Mouse (Mus musculus): Measurements from ENCODE around the gene Raver1. TPM values are rescaled to one million over a fixed set of nuclear protein-coding genes. Genes with fewer than 3 reads are reported as not detected.

Raver1 gene
- polyA plus RNA-seq, 1 experiment from 2014 or later, result 103 TPM

DNA sequence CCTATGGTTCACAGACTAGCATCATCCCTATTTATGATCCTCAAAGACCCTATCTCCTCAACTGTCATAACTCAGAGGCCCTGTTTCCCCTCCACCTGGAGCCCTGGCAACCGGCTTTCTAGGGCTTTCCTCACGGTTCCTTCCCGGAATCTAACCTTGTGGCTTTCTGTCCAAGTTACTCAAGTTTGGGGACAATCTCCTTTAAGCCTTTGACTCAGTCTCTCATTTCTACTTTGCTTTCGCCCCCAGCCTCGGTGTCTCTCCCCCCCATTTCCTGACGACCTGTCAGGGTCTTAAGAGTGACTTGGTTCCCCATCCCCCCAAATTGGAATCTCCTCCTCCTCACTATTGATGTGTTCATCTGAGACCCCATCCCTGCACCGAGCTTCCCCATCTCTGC, 59.3 kb downstream of the Raver1 start:
- Histone ChIP-seq H3K4me1 (replicated peaks) (peaks cover 82% of the 10 kb centered on the region), H3K36me3 (no peaks in the 10 kb centered on the region), H3K4me3 (peak overlapping the region; percentile 55), H3K27ac (no peak overlapping the region), H3K27me3 (ENCODE audit: insufficient read depth, poor library complexity, severe bottlenecking) (peaks cover 100% of the 10 kb centered on the region), H3K9me3 (no peaks in the 10 kb centered on the region)
- DNase-seq (ENCODE audit: low spot score), result peak; percentile 12
- WGBS, result 2% methylated on average over 7 of the region's 7 CpGs

DNA sequence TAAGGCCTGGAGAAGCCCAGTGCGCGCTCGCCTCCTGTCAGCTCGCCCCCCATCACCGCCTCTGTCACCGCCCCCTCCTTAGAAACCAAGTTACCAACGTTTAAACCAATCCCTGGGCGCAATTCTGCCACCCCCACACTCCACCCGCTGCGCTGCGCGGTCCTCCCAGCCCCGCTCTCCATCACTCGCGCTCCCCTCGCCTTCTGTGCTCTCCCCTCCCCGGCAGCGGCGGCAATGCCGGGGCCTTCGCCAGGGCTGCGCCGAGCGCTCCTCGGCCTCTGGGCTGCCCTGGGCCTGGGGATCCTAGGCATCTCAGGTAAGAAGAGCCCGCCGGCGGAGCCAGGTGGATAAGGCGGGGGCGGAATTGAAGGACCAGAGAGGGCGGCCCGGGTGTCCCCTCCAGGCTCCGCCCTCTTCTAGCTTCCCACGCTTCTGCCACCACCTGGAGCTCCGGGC, 59.9 kb downstream of the Raver1 start, which contains the start of gene Icam5:
Icam5 (plus strand) TSS at position 178 of the 456 bp plus-strand sequence.
- peaks cover 100% of the 10 kb centered on the region for H3K27me3 ChIP-seq (ENCODE audit: insufficient read depth, poor library complexity, severe bottlenecking)
- H3K4me3 ChIP-seq, result peak within 1 kb of the TSS; percentile 55
- H3K27ac ChIP-seq, result no peak within 1 kb of the TSS
- H3K4me1 ChIP-seq (replicated peaks), result peaks cover 77% of the 10 kb centered on the region
- no peak for DNase-seq (ENCODE audit: low spot score)
- H3K9me3 ChIP-seq, result no peaks in the 10 kb centered on the region
- WGBS, result 2% methylated on average over 34 of the region's 35 CpGs
- no peaks in the 10 kb centered on the region for H3K36me3 ChIP-seq

DNA sequence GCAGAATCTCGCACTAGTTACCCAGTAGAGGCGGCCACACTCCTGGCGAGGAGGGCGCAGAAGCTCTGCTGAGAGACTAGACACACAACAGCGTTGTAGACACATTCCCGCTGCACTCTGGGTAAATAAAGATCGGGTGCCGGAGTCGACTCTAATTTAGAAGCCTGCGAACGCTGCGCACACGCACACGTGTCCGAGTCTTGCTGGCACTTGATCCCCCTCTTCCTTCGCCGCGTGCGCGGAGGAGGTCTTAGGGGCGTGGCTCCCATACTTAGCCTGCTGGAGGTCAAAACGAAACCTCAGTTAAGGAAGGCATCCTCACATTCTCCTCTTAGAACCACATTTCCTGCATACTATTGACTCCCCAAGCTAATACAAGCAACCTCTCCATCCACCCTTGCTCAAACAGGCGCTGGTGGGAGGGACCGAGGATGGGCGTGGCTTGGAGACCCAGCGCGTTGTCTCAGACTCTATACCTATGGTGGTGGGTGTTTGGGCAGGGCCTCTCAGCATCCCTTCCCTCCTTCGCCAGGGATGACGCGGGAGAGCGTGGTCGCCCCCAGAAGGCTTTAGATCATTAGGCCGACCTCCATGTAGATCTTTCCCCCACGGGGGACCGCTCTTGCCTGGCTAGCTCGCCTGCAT, 60.4 kb downstream of the Raver1 start:
- DNase-seq (ENCODE audit: low spot score), result peak; percentile 65
- Histone ChIP-seq H3K4me3 (peak overlapping the region; percentile 55), H3K27ac (no peak overlapping the region), H3K36me3 (no peaks in the 10 kb centered on the region), H3K4me1 (replicated peaks) (peaks cover 75% of the 10 kb centered on the region), H3K27me3 (ENCODE audit: insufficient read depth, poor library complexity, severe bottlenecking) (peaks cover 100% of the 10 kb centered on the region), H3K9me3 (no peaks in the 10 kb centered on the region)
- under 1% methylated on average over 36 of the region's 36 CpGs for WGBS

DNA sequence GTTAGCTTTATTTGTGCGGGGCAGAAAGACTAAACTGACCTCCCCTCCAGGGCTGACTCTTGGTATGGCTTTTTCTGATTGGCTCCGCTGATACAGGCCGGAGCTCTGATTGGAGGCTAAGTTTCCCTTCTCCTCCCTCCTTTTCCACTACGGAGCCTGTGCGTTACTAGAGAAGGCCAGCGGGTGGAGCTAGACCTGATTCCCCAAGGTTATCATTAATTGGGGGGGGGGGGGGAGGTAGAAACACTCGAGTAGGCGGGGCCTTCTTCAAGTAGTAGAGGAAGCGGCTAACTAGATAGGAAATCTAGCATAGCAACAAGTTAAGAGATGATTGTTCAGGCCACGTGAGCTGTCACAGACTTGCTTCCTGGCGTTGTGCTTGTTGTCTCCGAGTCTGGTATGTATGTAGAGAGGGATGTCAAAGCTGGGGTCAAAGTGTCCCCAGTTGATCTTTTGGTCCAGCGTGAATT, 61.0 kb downstream of the Raver1 start:
- Histone ChIP-seq H3K9me3 (no peaks in the 10 kb centered on the region), H3K36me3 (no peaks in the 10 kb centered on the region), H3K27ac (no peak overlapping the region), H3K4me3 (peak overlapping the region; percentile 55), H3K27me3 (ENCODE audit: insufficient read depth, poor library complexity, severe bottlenecking) (peaks cover 100% of the 10 kb centered on the region), H3K4me1 (replicated peaks) (peaks cover 70% of the 10 kb centered on the region)
- DNase-seq (ENCODE audit: low spot score), result peak; percentile 83
- under 1% methylated on average over 13 of the region's 13 CpGs for WGBS

DNA sequence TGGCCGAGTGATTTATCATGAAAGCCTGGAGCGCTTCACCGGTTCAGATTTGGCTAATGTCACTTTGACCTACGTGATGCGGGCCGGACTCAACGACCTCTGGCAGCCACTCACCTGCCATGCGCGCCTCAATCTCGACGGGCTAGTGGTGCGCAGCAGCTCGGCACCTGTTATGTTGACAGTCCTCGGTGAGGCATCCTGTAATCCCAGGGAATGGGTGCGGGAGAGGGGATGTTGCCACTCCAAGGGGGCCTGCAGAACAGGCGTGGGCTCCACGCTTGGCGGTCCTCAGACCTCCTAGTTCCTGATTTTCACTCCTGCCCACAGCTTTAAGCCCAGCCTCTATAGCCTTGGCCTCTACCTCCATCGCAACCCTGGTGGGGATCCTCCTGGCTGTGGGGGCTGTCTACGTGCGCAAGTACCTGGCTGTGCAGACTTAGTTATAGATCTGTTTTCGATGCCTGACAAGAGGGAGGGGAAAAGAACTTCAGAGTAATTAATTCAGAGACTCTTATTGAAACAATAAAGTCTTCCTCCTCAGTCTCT, 61.7 kb downstream of the Raver1 start:
- DNase-seq (ENCODE audit: low spot score), result no peak
- peak overlapping the region; percentile 55 for H3K4me3 ChIP-seq
- no peak overlapping the region; the same call in 1 of the 2 replicates for H3K27ac ChIP-seq
- H3K4me1 ChIP-seq (replicated peaks), result peaks cover 64% of the 10 kb centered on the region
- no peaks in the 10 kb centered on the region for H3K9me3 ChIP-seq
- H3K27me3 ChIP-seq (ENCODE audit: insufficient read depth, poor library complexity, severe bottlenecking), result peaks cover 100% of the 10 kb centered on the region
- WGBS, result 20% methylated on average over 22 of the region's 22 CpGs
- no peaks in the 10 kb centered on the region for H3K36me3 ChIP-seq

DNA sequence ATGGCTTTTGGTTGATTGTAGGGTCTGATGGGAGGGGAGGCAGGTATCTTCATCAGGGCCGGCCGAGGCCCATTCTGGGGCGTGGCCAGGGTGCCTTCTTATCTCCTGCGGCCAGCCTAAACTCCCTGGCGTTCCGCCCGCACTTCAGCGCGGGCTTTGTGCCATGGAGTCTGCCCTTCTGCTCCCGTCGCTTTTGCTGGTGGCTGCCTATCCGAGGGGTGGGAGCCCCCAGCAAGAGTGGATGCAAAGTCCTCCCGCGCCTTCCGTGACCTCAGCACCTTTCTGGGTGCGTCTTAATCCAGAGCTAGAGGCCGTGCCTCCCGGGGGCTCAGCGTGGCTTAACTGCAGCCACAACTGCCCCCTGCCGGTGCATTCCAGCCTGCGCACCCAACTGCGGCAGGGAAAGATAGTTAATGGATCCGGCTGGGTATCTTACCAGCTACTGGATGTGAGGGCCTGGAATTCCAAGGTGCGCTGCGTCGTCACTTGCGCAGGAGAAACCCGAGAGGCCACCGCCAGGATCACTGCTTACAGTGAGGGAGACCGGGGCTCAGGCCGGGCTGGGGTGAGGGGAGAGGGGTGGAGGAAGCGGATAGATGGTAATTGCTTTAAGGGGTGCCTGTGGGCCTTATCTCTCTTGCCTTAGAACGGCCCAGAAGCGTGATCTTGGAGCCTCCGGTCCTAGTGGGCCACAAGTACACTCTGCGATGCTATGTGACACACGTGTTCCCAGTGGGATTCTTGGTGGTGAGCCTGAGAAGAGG, 62.3 kb downstream of the Raver1 start, which contains the start of gene Icam4:
Icam4 (plus strand) TSS at position 83 of the 764 bp plus-strand sequence.
- Histone ChIP-seq H3K27ac (peak within 1 kb of the TSS; percentile 75), H3K27me3 (ENCODE audit: insufficient read depth, poor library complexity, severe bottlenecking) (peaks cover 95% of the 10 kb centered on the region), H3K36me3 (no peaks in the 10 kb centered on the region), H3K4me1 (replicated peaks) (peaks cover 58% of the 10 kb centered on the region), H3K9me3 (no peaks in the 10 kb centered on the region), H3K4me3 (peak within 1 kb of the TSS; percentile 55)
- WGBS, result 2% methylated on average over 37 of the region's 37 CpGs
- DNase-seq (ENCODE audit: low spot score), result peak; percentile 83

DNA sequence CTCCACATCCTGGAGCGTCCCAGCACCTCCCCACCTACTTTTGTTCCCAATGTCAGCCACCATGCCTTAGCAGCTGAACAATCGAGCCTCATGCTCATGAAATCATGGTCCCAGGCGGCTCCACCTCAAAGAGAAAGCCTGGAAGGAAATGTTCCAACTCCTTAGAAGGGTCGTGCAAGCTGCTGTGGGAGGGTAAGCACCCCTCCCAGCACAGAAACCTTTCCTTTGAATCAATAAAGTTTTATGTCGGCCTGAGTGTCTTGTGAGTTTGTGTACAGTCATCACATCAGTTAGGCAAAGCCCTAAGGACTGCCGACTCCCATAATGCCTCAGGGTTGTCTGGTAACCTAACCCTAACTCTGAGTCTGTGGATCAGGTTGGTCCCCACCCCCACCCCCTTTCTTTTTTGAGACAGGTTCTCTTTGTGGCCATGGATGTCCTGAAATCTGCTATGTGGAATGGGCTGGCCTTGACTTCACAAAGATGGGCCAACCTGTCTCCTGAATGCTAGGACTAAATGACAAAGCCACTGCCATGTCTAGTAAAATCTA, 63.2 kb downstream of the Raver1 start:
- Histone ChIP-seq H3K9me3 (no peaks in the 10 kb centered on the region), H3K27ac (0 out of 2 replicates have a peak overlapping the region, but pooled peaks have one; percentile 75), H3K4me1 (replicated peaks) (peaks cover 55% of the 10 kb centered on the region), H3K36me3 (no peaks in the 10 kb centered on the region), H3K4me3 (0 out of 2 replicates have a peak overlapping the region, but pooled peaks have one; percentile 55), H3K27me3 (ENCODE audit: insufficient read depth, poor library complexity, severe bottlenecking) (peaks cover 87% of the 10 kb centered on the region)
- WGBS, result 71% methylated on average over 6 of the region's 6 CpGs
- no peak for DNase-seq (ENCODE audit: low spot score)

DNA sequence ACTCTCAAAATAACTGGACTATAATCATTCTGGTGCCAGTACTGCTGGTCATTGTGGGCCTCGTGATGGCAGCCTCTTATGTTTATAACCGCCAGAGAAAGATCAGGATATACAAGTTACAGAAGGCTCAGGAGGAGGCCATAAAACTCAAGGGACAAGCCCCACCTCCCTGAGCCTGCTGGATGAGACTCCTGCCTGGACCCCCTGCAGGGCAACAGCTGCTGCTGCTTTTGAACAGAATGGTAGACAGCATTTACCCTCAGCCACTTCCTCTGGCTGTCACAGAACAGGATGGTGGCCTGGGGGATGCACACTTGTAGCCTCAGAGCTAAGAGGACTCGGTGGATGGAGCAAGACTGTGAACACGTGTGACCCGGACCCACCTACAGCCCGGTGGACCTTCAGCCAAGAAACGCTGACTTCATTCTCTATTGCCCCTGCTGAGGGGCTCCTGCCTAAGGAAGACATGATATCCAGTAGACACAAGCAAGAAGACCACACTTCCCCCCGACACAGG, 64.0 kb downstream of the Raver1 start:
- 56% methylated on average over 8 of the region's 8 CpGs for WGBS

DNA sequence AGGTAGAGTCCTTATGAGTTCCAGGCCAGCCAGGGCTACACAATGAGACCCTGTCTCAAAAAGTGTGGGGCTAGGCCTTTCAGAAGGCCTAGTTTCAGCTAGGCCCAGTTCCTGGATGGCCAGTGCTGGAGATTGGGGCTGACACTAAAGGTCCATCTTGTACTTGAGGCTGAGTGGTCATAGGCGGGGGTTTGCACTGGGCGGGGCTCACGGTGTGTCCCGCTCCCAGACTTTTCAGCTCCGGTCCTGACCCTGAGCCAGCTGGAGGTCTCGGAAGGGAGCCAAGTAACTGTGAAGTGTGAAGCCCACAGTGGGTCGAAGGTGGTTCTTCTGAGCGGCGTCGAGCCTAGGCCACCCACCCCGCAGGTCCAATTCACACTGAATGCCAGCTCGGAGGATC, 65.0 kb downstream of the Raver1 start:
- H3K4me1 ChIP-seq (replicated peaks), result peaks cover 37% of the 10 kb centered on the region
- H3K27me3 ChIP-seq (ENCODE audit: insufficient read depth, poor library complexity, severe bottlenecking), result peaks cover 69% of the 10 kb centered on the region
- no peak for DNase-seq (ENCODE audit: low spot score)
- no peak overlapping the region for H3K4me3 ChIP-seq
- 80% methylated on average over 12 of the region's 12 CpGs for WGBS
- H3K9me3 ChIP-seq, result no peaks in the 10 kb centered on the region
- no peaks in the 10 kb centered on the region for H3K36me3 ChIP-seq
- peak overlapping the region; percentile 36; the same call in 1 of the 2 replicates for H3K27ac ChIP-seq

More for the DNA sequence above, 64.0 kb downstream of the Raver1 start:
- Histone ChIP-seq H3K27ac (no peak overlapping the region), H3K4me3 (no peak overlapping the region), H3K36me3 (no peaks in the 10 kb centered on the region), H3K9me3 (no peaks in the 10 kb centered on the region), H3K4me1 (replicated peaks) (peaks cover 47% of the 10 kb centered on the region), H3K27me3 (ENCODE audit: insufficient read depth, poor library complexity, severe bottlenecking) (peaks cover 79% of the 10 kb centered on the region)
- DNase-seq (ENCODE audit: low spot score), result no peak

DNA sequence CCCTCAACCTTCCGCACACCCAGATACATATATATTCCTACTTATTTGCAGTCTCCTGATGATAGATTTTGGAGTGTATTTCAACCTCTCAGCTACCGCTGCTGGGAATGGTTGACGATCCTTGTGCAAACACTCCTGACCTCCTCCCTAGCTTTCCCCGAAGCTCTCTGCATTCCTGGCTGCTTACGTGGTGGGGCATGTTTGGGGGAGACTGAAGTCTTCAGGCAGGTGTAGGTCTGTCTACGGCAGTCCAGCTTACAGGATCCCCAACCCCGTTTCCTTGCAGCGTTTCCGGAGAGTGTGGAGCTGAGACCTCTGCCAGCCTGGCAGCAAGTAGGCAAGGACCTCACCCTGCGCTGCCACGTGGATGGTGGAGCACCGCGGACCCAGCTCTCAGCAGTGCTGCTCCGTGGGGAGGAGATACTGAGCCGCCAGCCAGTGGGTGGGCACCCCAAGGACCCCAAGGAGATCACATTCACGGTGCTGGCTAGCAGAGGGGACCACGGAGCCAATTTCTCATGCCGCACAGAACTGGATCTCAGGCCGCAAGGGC, 66.5 kb downstream of the Raver1 start:
- Histone ChIP-seq H3K9me3 (no peaks in the 10 kb centered on the region), H3K36me3 (no peaks in the 10 kb centered on the region), H3K4me1 (replicated peaks) (peaks cover 22% of the 10 kb centered on the region), H3K4me3 (no peak overlapping the region), H3K27me3 (ENCODE audit: insufficient read depth, poor library complexity, severe bottlenecking) (peaks cover 55% of the 10 kb centered on the region), H3K27ac (no peak overlapping the region)
- 72% methylated on average over 19 of the region's 19 CpGs for WGBS
- no peak for DNase-seq (ENCODE audit: low spot score)
